Mouse (Mus musculus) G1E (cell line): Measurements from ENCODE around the gene Amfr.

ENCODE experiments used
- CTCF ChIP-seq: IDR thresholded peaks from 2 replicates; pipeline ENCODE4 v1.5.1; 2012; ENCODE audit warnings: low read depth, low read length, inconsistent platforms, mixed read lengths
- GATA1 ChIP-seq: IDR thresholded peaks from 2 replicates; pipeline ENCODE4 v1.6.1; 2012; ENCODE audit warnings: borderline replicate concordance, low read length, inconsistent platforms, mixed read lengths
- GATA2 ChIP-seq: IDR thresholded peaks from 2 replicates; pipeline ENCODE4 v1.6.1; 2012; ENCODE audit warnings: low read depth, low read length, inconsistent platforms, borderline replicate concordance
- POLR2AphosphoS5 ChIP-seq: IDR thresholded peaks from 2 replicates; pipeline ENCODE4 v1.6.1; 2012; ENCODE audit warnings: low read depth, low read length, inconsistent platforms; ENCODE audit not compliant: insufficient replicate concordance
- TAL1 ChIP-seq: conservative IDR thresholded peaks from 2 replicates; pipeline ENCODE4 v1.6.1; 2012; ENCODE audit warnings: low read depth, low read length, inconsistent platforms, mixed read lengths

- TF ChIP-seq TAL1 (no peak), CTCF (no peak), GATA1 (no peak), POLR2AphosphoS5 (no peak), GATA2 (no peak)
These were observed 40.4 kb downstream of the Amfr start for GRCm38 (mm10) chr8:93972211-93972610.
